Mouse (Mus musculus) liver, embryonic 14.5 days (tissue): ENCODE measurements around the gene Fbxw5. TPM values are rescaled to one million over a fixed set of nuclear protein-coding genes. Genes with fewer than 3 reads are reported as not detected.
A peak's percentile ranks its signal among the peaks of the same experiment; 100 is the strongest.

ENCODE experiments used
- ATAC-seq: fragments of 200-750 bp; cut with Nextera tagmentation; 2 replicates; pipeline ENCODE4 v1.8.0; 2017; ENCODE audit warnings: moderate number of reproducible peaks, mild to moderate bottlenecking, moderate library complexity; ENCODE audit not compliant: insufficient read depth
- DNase-seq, 3 experiments: peaks; one replicate each; pipeline ENCODE4 v3.0.0-alpha.2; 2012 to 2013; ENCODE audit warnings: low read depth in 3 of 3, low spot score in 3 of 3
- H3K27ac ChIP-seq: fragments of 300-500 bp; sonication (generic); 2 replicates; pipeline ENCODE4 v1.5.1; 2014; ENCODE audit warnings: moderate library complexity, mild to moderate bottlenecking, control low read depth, inconsistent platforms
- H3K27me3 ChIP-seq: fragments of 300-500 bp; sonication (generic); 2 replicates; pipeline ENCODE4 v1.6.1; 2014; ENCODE audit warnings: mild to moderate bottlenecking, low read length, moderate library complexity; ENCODE audit not compliant: control insufficient read depth, insufficient read depth
- H3K36me3 ChIP-seq: fragments of 300-500 bp; sonication (generic); replicated peaks from 2 replicates; pipeline ENCODE4 v1.6.1; 2014; ENCODE audit warnings: low read depth; ENCODE audit not compliant: control insufficient read depth, insufficient read depth
- H3K4me1 ChIP-seq, 2 experiments: fragments of 200-500 bp in 1 of 2; fragments of 300-500 bp in 1 of 2; sonication (generic) in 1 of 2; replicated peaks; 2 replicates each; pipeline ENCODE4 v1.6.1; 2012 to 2014; ENCODE audit warnings: antibody characterized with exemption in 1 of 2, inconsistent platforms in 1 of 2, low read length in 1 of 2; ENCODE audit not compliant: control insufficient read depth in 2 of 2, insufficient read depth in 2 of 2
- H3K4me2 ChIP-seq: fragments of 300-500 bp; sonication (generic); 2 replicates; pipeline ENCODE4 v1.6.1; 2014; ENCODE audit warnings: low read depth, mild to moderate bottlenecking, control low read depth, moderate library complexity
- H3K4me3 ChIP-seq, 2 experiments: fragments of 200-500 bp in 1 of 2; fragments of 300-500 bp in 1 of 2; sonication (generic) in 1 of 2; 2 replicates each; pipeline ENCODE4 v1.5.1; 2012 to 2014; ENCODE audit warnings: low read depth in 2 of 2, low read length in 2 of 2, mild to moderate bottlenecking in 2 of 2, control low read depth in 1 of 2, inconsistent platforms in 1 of 2, moderate library complexity in 1 of 2; ENCODE audit not compliant: insufficient read depth in 1 of 2
- H3K9ac ChIP-seq: fragments of 300-500 bp; sonication (generic); replicated peaks from 2 replicates; pipeline ENCODE4 v1.6.1; 2014; ENCODE audit warnings: mild to moderate bottlenecking, control low read depth, moderate library complexity
- H3K9me3 ChIP-seq: fragments of 300-500 bp; sonication (generic); 2 replicates; pipeline ENCODE4 v1.6.1; 2016; ENCODE audit warnings: low read length, mixed read lengths; ENCODE audit not compliant: control insufficient read depth
- CTCF ChIP-seq: IDR thresholded peaks from 2 replicates; pipeline ENCODE4 v1.5.1; 2016; ENCODE audit warnings: antibody characterized with exemption, low read depth, control low read depth
- EP300 ChIP-seq: IDR thresholded peaks from 2 replicates; pipeline ENCODE4 v1.6.1; 2016; ENCODE audit warnings: antibody characterized with exemption, low read depth
- WGBS: fragments of 180-500 bp; shearing (Covaris S2); extraction: QIAGEN DNeasy Blood & Tissue Kit; methylation state at CpG from one replicate; pipeline ENCODE4 v1.1.7; 2014; ENCODE audit not compliant: insufficient replicate concordance; 5-methylcytosine and 5-hydroxymethylcytosine counted together
- polyA plus RNA-seq, 2 experiments: library from polyadenylated mRNA; depleted of rRNA in 1 of 2; stranded (reverse) in 1 of 2; unstranded in 1 of 2; fragments of >200 nt; fragmentation: Nextera tagmentation in 1 of 2; extraction: Ambion mirVana in 1 of 2; gene quantifications; 2 replicates each; pipeline versions ENCODE4 v1.2.1 to v1.2.3; 2012 to 2014

Gene Fbxw5
- polyA plus RNA-seq, 2 experiments = 8.1 to 18.3 TPM

DNA sequence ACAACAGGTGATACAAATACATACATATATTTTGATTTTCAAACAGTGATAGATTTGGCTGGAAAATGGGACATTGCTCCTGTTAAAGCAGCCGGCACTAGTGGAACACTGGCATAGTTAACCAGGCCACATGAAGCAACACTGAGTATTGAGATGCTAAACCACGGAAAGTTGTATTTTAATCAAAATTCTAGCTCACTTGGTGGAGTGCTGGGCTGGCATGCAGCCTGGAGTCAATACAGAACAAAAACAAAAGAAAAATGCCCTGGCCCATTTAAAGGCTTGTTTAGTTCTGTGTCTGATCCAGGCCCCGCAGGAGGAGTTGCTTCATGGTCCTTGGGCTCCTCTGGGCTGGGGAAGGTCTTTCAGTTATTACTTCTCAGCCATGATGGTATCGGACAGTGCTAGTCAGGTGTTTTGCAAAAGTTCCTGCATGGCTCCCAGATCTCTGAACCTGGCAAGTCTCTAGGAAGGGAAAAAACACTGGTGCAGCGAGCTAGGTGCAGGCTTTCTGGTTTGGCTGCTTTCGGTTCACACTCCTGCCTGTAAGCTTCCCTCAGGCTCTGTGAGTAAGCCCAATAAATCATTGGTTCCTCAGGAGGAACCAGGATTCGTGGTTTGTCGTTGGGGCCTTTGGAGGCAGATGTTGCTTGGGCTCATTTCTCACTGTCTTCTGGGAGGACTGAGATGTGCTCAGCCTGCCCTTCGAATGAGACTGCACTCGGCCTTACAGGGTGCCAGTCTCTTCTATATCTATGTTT, 20.8 kb upstream of the Fbxw5 start:
- Histone ChIP-seq H3K27me3 (no peaks in the 10 kb centered on the region), H3K9me3 (no peaks in the 10 kb centered on the region), H3K27ac (no peak overlapping the region), H3K9ac (no peak overlapping the region), H3K36me3 (no peaks in the 10 kb centered on the region), H3K4me3 (no peak overlapping the region), H3K4me1 (no peaks in the 10 kb centered on the region), H3K4me2 (no peak overlapping the region)
- no peak for ATAC-seq
- no peak for TF ChIP-seq CTCF
- TF ChIP-seq EP300 = no peak
- 48% methylated on average over 10 of the region's 10 CpGs for WGBS
- no peak for DNase-seq

GRCm38 (mm10) chr2:25480541-25480940, 20.0 kb upstream of the Fbxw5 start:
- Histone ChIP-seq H3K27me3 (no peaks in the 10 kb centered on the region), H3K4me1 (peaks cover 0 to 2% of the 10 kb centered on the region in 2 experiments; a peak in 2 of 4 replicates), H3K4me3 (no peak overlapping the region), H3K4me2 (no peak overlapping the region), H3K9ac (no peak overlapping the region), H3K27ac (no peak overlapping the region), H3K9me3 (no peaks in the 10 kb centered on the region), H3K36me3 (no peaks in the 10 kb centered on the region)
- TF ChIP-seq CTCF (no peak), EP300 (no peak)
- ATAC-seq (no peak), DNase-seq (no peak)
- WGBS = 68% methylated on average over 1 of the region's 1 CpGs

GRCm38 (mm10) chr2:25482969-25483368, 17.6 kb upstream of the Fbxw5 start:
- Histone ChIP-seq H3K4me1 (peaks cover 0 to 15% of the 10 kb centered on the region in 2 experiments; a peak in 2 of 4 replicates), H3K27ac (no peak overlapping the region), H3K9me3 (no peaks in the 10 kb centered on the region), H3K4me3 (no peak overlapping the region), H3K27me3 (no peaks in the 10 kb centered on the region), H3K4me2 (no peak overlapping the region), H3K9ac (no peak overlapping the region), H3K36me3 (no peaks in the 10 kb centered on the region)
- TF ChIP-seq CTCF = peak; percentile 69
- no peak for TF ChIP-seq EP300
- DNase-seq (no peak), ATAC-seq (no peak)
- WGBS = 13% methylated on average over 7 of the region's 7 CpGs

- no peaks in the 10 kb centered on the region for H3K27me3 ChIP-seq
- TF ChIP-seq CTCF = no peak
- TF ChIP-seq EP300 = no peak
- DNase-seq (no peak), ATAC-seq (peak; percentile 66)
- WGBS = 56% methylated on average over 11 of the region's 11 CpGs
- no peak overlapping the region for H3K27ac ChIP-seq
- H3K9ac ChIP-seq = no peak overlapping the region
- peaks cover 0 to 20% of the 10 kb centered on the region in 2 experiments; a peak in 2 of 4 replicates for H3K4me1 ChIP-seq
- no peak overlapping the region for H3K4me3 ChIP-seq
- H3K36me3 ChIP-seq = no peaks in the 10 kb centered on the region
- no peak overlapping the region for H3K4me2 ChIP-seq
- H3K9me3 ChIP-seq = no peaks in the 10 kb centered on the region
Measured at GRCm38 (mm10) chr2:25484901-25485647, 15.5 kb upstream of the Fbxw5 start.

GRCm38 (mm10) chr2:25487965-25488670, 12.4 kb upstream of the Fbxw5 start:
- ATAC-seq (peak; percentile 77), DNase-seq (no peak)
- 56% methylated on average over 6 of the region's 6 CpGs for WGBS
- Histone ChIP-seq H3K9ac (no peak overlapping the region), H3K27me3 (no peaks in the 10 kb centered on the region), H3K36me3 (no peaks in the 10 kb centered on the region), H3K4me2 (peak overlapping the region; percentile 2), H3K9me3 (no peaks in the 10 kb centered on the region), H3K4me3 (no peak overlapping the region), H3K4me1 (peaks cover 0 to 20% of the 10 kb centered on the region in 2 experiments; a peak in 2 of 4 replicates), H3K27ac (no peak overlapping the region)
- TF ChIP-seq EP300 (no peak), CTCF (no peak)
